Mouse (Mus musculus): Measurements from ENCODE around the gene Matk. TPM values are rescaled to one million over a fixed set of nuclear protein-coding genes. Genes with fewer than 3 reads are reported as not detected.

The Matk gene
- polyA plus RNA-seq, 2 experiments = 6.8 to 9.9 TPM

DNA sequence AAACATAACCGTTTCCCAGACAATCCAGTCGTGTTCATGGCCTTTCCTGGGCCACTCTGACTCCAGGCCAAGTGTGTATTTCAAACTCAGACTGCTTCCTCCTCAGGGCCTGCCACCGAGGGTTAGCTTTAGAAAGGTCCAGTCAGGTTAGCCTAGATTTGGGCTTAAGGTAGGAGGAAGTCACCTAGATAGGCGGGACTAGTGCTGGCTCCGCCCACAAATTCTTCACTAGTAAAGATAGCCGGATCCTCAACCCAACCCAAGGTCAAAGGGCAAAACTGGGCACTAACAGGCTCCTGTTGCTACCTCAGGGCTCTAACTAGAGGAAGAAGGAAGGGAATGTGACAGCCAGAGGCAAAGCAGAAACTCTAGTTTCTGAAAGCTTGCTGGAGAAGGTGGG, 33.9 kb downstream of the Matk start:
- H3K9me3 ChIP-seq (ENCODE audit: control insufficient read depth, low read length) = no peaks in the 10 kb centered on the region
- DNase-seq (ENCODE audit: low spot score) = no peak
- H3K9ac ChIP-seq (ENCODE audit: low read depth, low read length, severe bottlenecking) = no peak overlapping the region
- 0 out of 2 replicates have a peak overlapping the region, but pooled peaks have one; percentile 66 for H3K4me2 ChIP-seq (replicated peaks; ENCODE audit: low read depth, low read length, severe bottlenecking)
- ATAC-seq (ENCODE audit: low FRiP score, low read depth) = no peak
- TF ChIP-seq POLR2A (IDR thresholded peaks at IDR 0.05; ENCODE audit: borderline replicate concordance, extremely low read depth, insufficient read depth, insufficient read length) = no peak
- 40% methylated on average over 6 of the region's 6 CpGs for WGBS
- peaks cover 7% of the 10 kb centered on the region for H3K4me1 ChIP-seq (ENCODE audit: control insufficient read depth, insufficient read depth, low read length)
- H3K27ac ChIP-seq (replicated peaks; ENCODE audit: low read depth, low read length) = no peak overlapping the region
- H3K36me3 ChIP-seq (ENCODE audit: control insufficient read depth, insufficient read depth, low read length) = no peaks in the 10 kb centered on the region
- peaks cover 39% of the 10 kb centered on the region for H3K27me3 ChIP-seq (ENCODE audit: control insufficient read depth, insufficient read depth, low read length)
- no peak overlapping the region for H3K4me3 ChIP-seq (replicated peaks; ENCODE audit: low read length)

DNA sequence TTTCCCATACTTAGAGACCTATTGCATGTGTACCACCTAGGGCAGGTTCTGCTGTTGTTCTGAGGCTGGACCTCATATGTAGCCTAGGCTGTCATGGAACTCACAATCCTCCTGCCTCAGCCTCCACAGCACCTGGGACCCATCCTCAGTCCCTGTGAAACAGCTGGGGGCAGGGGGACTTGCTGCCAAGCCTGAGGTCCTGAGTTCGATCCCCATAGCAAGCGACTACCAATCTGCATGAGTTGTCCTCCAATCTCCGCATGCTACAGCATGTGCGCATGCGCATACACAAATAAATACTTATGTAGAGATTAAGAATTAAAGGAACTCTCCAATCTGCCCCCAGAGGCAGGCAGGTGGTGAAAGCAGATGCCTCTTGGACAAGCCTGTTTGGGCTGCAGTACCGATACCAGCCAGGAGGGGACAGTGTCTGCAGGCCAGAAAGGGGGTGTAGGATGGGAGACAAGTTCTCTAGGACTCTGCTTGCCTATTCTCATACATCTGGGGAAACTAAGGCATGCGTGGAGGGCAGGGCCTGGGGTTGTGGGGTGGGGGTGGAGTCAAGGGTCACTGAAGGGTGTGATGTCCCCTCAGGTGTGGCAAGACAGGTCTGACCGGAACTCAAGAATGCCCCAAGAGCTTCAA, 34.9 kb downstream of the Matk start:
- TF ChIP-seq POLR2A (IDR thresholded peaks at IDR 0.05; ENCODE audit: borderline replicate concordance, extremely low read depth, insufficient read depth, insufficient read length) = no peak
- ATAC-seq (ENCODE audit: low FRiP score, low read depth) = no peak
- peaks cover 7% of the 10 kb centered on the region for H3K4me1 ChIP-seq (ENCODE audit: control insufficient read depth, insufficient read depth, low read length)
- no peaks in the 10 kb centered on the region for H3K36me3 ChIP-seq (ENCODE audit: control insufficient read depth, insufficient read depth, low read length)
- H3K27ac ChIP-seq (replicated peaks; ENCODE audit: low read depth, low read length) = no peak overlapping the region
- H3K4me2 ChIP-seq (replicated peaks; ENCODE audit: low read depth, low read length, severe bottlenecking) = no peak overlapping the region
- no peaks in the 10 kb centered on the region for H3K9me3 ChIP-seq (ENCODE audit: control insufficient read depth, low read length)
- peaks cover 42% of the 10 kb centered on the region for H3K27me3 ChIP-seq (ENCODE audit: control insufficient read depth, insufficient read depth, low read length)
- DNase-seq (ENCODE audit: low spot score) = no peak
- 58% methylated on average over 8 of the region's 8 CpGs for WGBS
- H3K9ac ChIP-seq (ENCODE audit: low read depth, low read length, severe bottlenecking) = no peak overlapping the region
- no peak overlapping the region for H3K4me3 ChIP-seq (replicated peaks; ENCODE audit: low read length)

DNA sequence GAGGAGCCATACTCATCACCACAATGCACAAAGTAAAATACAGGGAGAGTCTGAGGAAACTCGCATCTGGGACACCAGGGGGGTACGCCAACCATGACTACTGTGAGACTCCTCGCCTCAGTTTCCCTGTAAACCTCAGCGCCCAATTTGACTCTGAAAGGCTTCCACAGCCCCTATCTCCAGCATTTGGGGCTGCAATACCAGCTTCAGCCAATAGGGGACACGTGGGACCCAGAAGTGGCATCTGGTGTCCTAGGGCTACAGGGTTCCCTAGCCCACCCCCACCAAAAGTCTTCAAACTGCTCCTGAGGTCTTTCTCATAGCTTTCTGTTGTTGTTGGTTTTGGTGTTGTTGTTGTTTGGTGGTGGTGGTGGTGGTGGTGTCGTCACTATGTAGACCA, 35.9 kb downstream of the Matk start:
- no peak overlapping the region for H3K27ac ChIP-seq (replicated peaks; ENCODE audit: low read depth, low read length)
- no peaks in the 10 kb centered on the region for H3K36me3 ChIP-seq (ENCODE audit: control insufficient read depth, insufficient read depth, low read length)
- H3K4me3 ChIP-seq (replicated peaks; ENCODE audit: low read length) = no peak overlapping the region
- ATAC-seq (ENCODE audit: low FRiP score, low read depth) (no peak), DNase-seq (ENCODE audit: low spot score) (no peak)
- TF ChIP-seq POLR2A (IDR thresholded peaks at IDR 0.05; ENCODE audit: borderline replicate concordance, extremely low read depth, insufficient read depth, insufficient read length) = no peak
- H3K27me3 ChIP-seq (ENCODE audit: control insufficient read depth, insufficient read depth, low read length) = peaks cover 34% of the 10 kb centered on the region
- H3K4me2 ChIP-seq (replicated peaks; ENCODE audit: low read depth, low read length, severe bottlenecking) = no peak overlapping the region
- H3K9me3 ChIP-seq (ENCODE audit: control insufficient read depth, low read length) = no peaks in the 10 kb centered on the region
- 35% methylated on average over 6 of the region's 6 CpGs for WGBS
- H3K4me1 ChIP-seq (ENCODE audit: control insufficient read depth, insufficient read depth, low read length) = peaks cover 7% of the 10 kb centered on the region
- H3K9ac ChIP-seq (ENCODE audit: low read depth, low read length, severe bottlenecking) = no peak overlapping the region

DNA sequence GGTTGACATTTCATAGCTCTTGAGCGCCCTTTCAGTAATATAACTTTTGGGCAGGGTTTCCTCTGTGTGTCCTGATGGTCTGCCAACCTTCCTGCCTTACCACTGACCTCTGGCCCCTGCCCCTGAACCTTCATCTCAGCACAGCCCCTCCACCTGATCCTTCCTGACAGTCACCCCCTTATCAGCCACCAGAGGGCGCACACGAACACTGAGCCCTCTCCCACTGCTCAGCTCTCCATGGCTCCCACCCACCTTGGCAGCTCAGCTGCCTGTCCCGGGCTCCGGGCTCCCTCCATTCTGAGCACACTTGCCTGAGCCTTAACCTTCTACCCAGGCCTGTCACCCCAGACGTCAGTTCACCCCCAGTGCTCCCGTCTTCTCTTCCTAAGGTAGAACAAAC, 36.5 kb downstream of the Matk start:
- no peak for TF ChIP-seq POLR2A (IDR thresholded peaks at IDR 0.05; ENCODE audit: borderline replicate concordance, extremely low read depth, insufficient read depth, insufficient read length)
- ATAC-seq (ENCODE audit: low FRiP score, low read depth) (0 out of 2 replicates have a peak, but pooled peaks have one; percentile 8), DNase-seq (ENCODE audit: low spot score) (peak; percentile 71)
- no peak overlapping the region for H3K4me3 ChIP-seq (replicated peaks; ENCODE audit: low read length)
- H3K36me3 ChIP-seq (ENCODE audit: control insufficient read depth, insufficient read depth, low read length) = no peaks in the 10 kb centered on the region
- no peak overlapping the region for H3K9ac ChIP-seq (ENCODE audit: low read depth, low read length, severe bottlenecking)
- no peak overlapping the region for H3K4me2 ChIP-seq (replicated peaks; ENCODE audit: low read depth, low read length, severe bottlenecking)
- H3K9me3 ChIP-seq (ENCODE audit: control insufficient read depth, low read length) = no peaks in the 10 kb centered on the region
- H3K27ac ChIP-seq (replicated peaks; ENCODE audit: low read depth, low read length) = no peak overlapping the region
- peaks cover 27% of the 10 kb centered on the region for H3K27me3 ChIP-seq (ENCODE audit: control insufficient read depth, insufficient read depth, low read length)
- peaks cover 14% of the 10 kb centered on the region for H3K4me1 ChIP-seq (ENCODE audit: control insufficient read depth, insufficient read depth, low read length)
- WGBS = under 1% methylated on average over 7 of the region's 7 CpGs

DNA sequence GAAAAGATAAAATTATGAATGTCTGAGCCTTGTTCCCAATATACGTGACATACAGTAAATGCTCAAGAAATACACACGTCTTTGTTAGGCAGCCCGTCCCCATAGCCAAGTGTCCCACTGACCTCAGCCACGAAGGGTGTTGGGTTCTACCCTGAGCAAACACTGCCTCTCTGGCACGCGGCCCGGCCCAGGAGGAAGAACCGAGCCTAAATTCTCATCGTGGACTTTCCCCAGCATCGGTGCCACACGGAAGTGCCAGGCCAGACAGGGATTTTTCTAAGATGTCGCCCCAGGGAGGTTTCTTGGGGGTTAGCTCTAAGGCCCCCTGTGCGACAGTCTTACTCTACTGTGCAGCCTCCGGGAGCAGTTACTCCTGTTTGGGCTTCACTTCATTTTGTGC, 37.1 kb downstream of the Matk start:
- Histone ChIP-seq H3K27me3 (ENCODE audit: control insufficient read depth, insufficient read depth, low read length) (peaks cover 22% of the 10 kb centered on the region), H3K4me3 (replicated peaks; ENCODE audit: low read length) (no peak overlapping the region), H3K9ac (ENCODE audit: low read depth, low read length, severe bottlenecking) (no peak overlapping the region), H3K36me3 (ENCODE audit: control insufficient read depth, insufficient read depth, low read length) (no peaks in the 10 kb centered on the region), H3K4me1 (ENCODE audit: control insufficient read depth, insufficient read depth, low read length) (peaks cover 19% of the 10 kb centered on the region), H3K27ac (replicated peaks; ENCODE audit: low read depth, low read length) (no peak overlapping the region), H3K4me2 (replicated peaks; ENCODE audit: low read depth, low read length, severe bottlenecking) (no peak overlapping the region), H3K9me3 (ENCODE audit: control insufficient read depth, low read length) (no peaks in the 10 kb centered on the region)
- DNase-seq (ENCODE audit: low spot score) = no peak
- no peak for ATAC-seq (ENCODE audit: low FRiP score, low read depth)
- TF ChIP-seq POLR2A (IDR thresholded peaks at IDR 0.05; ENCODE audit: borderline replicate concordance, extremely low read depth, insufficient read depth, insufficient read length) = no peak
- WGBS = 61% methylated on average over 14 of the region's 14 CpGs

Measured in limb, embryonic 14.5 days (tissue).